8 mouse cellular contexts compared by ENCODE assay signal in genomic region chr17:21679273-21680018, GRCm38 (mm10). TPM values are rescaled to one million over a fixed set of nuclear protein-coding genes. Genes with fewer than 3 reads are reported as not detected.
DNase-seq lines count a peak whose midpoint lies in the region; ATAC-seq lines count a peak whose summit lies in the region.

No protein-coding gene starts in this region.

- H3K9ac ChIP-seq in intestine, embryonic 14.5 days (ENCODE audit: low read length), result 0 out of 2 replicates have a peak overlapping the region, but pooled peaks have one; percentile 22

- H3K4me2 ChIP-seq in intestine, embryonic 14.5 days (ENCODE audit: low read length), result peak overlapping the region; percentile 50

- H3K9me3 ChIP-seq in intestine, embryonic 14.5 days (ENCODE audit: control insufficient read depth, low read length), result no peaks in the 10 kb centered on the region

- H3K27ac ChIP-seq in intestine, embryonic 14.5 days (ENCODE audit: low read depth), result peak overlapping the region; percentile 64

- no peaks in the 10 kb centered on the region for H3K4me1 ChIP-seq in intestine, embryonic 14.5 days (replicated peaks; ENCODE audit: control insufficient read depth, insufficient read depth, low read length)

- H3K27me3 ChIP-seq in intestine, embryonic 14.5 days (replicated peaks; ENCODE audit: control insufficient read depth, insufficient read depth, low read length), result no peaks in the 10 kb centered on the region

- intact Hi-C loops in left cerebral cortex, postnatal 14 days (cut with DNase I), result loop anchor here (2.0 kb wide), 1 partner anchor 31 kb away; no protein-coding TSS in a partner anchor

- peak; percentile 70 to 76 for DNase-seq in adrenal gland, adult 18-20 months (ENCODE audit: low spot score in 2 of 2)
- peak; percentile 91 for DNase-seq in embryo, embryonic 11 days
- peak; percentile 86 for DNase-seq in gastrocnemius, postnatal 25 days
- DNase-seq in intestine, embryonic 14.5 days (ENCODE audit: low spot score), result peak; percentile 87
- DNase-seq in left cerebral cortex, postnatal 14 days (ENCODE audit: low spot score in 2 of 2), result peak; percentile 74 to 82
- DNase-seq in mesoderm, embryonic 11.5 days (ENCODE audit: low read depth, low spot score), result peak; percentile 89
- DNase-seq in right cerebral cortex, postnatal 36 days (ENCODE audit: low spot score in 2 of 2), result peak; percentile 66 to 81
- peak; percentile 91 for DNase-seq in yolk sac, embryonic 10.5 days (ENCODE audit: low spot score)

- 2% methylated on average over 9 of the region's 9 CpGs for WGBS in intestine, embryonic 14.5 days

- H3K4me3 ChIP-seq in intestine, embryonic 14.5 days (ENCODE audit: low read depth, low read length), result peak overlapping the region; percentile 44

- no peaks in the 10 kb centered on the region for H3K36me3 ChIP-seq in intestine, embryonic 14.5 days (ENCODE audit: control insufficient read depth, insufficient read depth, low read length)

- peak; percentile 99 for ATAC-seq in intestine, embryonic 14.5 days (replicated peaks; ENCODE audit: low FRiP score, low TSS enrichment, low read depth)

RNA-seq across cellular contexts. Expression of gene Gm10226, which starts 12.2 kb away (rescaled TPM):
- not detected for total RNA-seq in adrenal gland, adult 18-20 months (2021)
- total RNA-seq in gastrocnemius, postnatal 25 days (2021), result 1 to 10 TPM; 1.9 to 3.3 TPM
- polyA plus RNA-seq in intestine, embryonic 14.5 days (2014; fragmentation: Nextera tagmentation; extraction: Ambion mirVana), result 4.5 and 8.1 TPM in 2 replicates
- total RNA-seq in left cerebral cortex, postnatal 14 days (2021), result 1 to 10 TPM in 1 of 2 experiments, not detected in 1; 5.8 TPM

RNA-seq across cellular contexts. Expression of gene Zfp760, which starts 28.1 kb away (rescaled TPM):
- 1 to 10 TPM; 4.7 to 5.0 TPM for total RNA-seq in adrenal gland, adult 18-20 months (2021)
- total RNA-seq in gastrocnemius, postnatal 25 days (2021), result 1 to 10 TPM; 1.4 to 1.7 TPM
- polyA plus RNA-seq in intestine, embryonic 14.5 days (2014; fragmentation: Nextera tagmentation; extraction: Ambion mirVana), result 11.1 and 13.2 TPM in 2 replicates
- total RNA-seq in left cerebral cortex, postnatal 14 days (2021), result 1 to 10 TPM; 7.8 TPM

RNA-seq across cellular contexts. Expression of gene Zfp983, which starts 29.0 kb away (rescaled TPM):
- total RNA-seq in adrenal gland, adult 18-20 months (2021), result 1 to 10 TPM; 5.6 to 5.7 TPM
- total RNA-seq in gastrocnemius, postnatal 25 days (2021), result 1 to 10 TPM; 1.8 to 2.0 TPM
- polyA plus RNA-seq in intestine, embryonic 14.5 days (2014; fragmentation: Nextera tagmentation; extraction: Ambion mirVana), result 3.9 and 5.1 TPM in 2 replicates
- 10 to 100 TPM in 1 of 2 experiments, 1 to 10 TPM in 1; 8.8 to 11.2 TPM for total RNA-seq in left cerebral cortex, postnatal 14 days (2021)

RNA-seq across cellular contexts. Expression of gene Zfp229, which starts 51.1 kb away (rescaled TPM):
- 1 to 10 TPM; 7.8 TPM for total RNA-seq in adrenal gland, adult 18-20 months (2021)
- total RNA-seq in gastrocnemius, postnatal 25 days (2021), result 1 to 10 TPM; 4.4 to 7.0 TPM
- 4.6 and 7.8 TPM in 2 replicates for polyA plus RNA-seq in intestine, embryonic 14.5 days (2014; fragmentation: Nextera tagmentation; extraction: Ambion mirVana)
- total RNA-seq in left cerebral cortex, postnatal 14 days (2021), result 1 to 10 TPM; 2.7 to 4.7 TPM

Comparison
In these comparisons a context has a peak if more than half of its experiments do, and no peak if none do; other contexts are left out.
1. Peak in every context shown above with its lines: DNase-seq, ATAC-seq, H3K4me3 ChIP-seq and H3K27ac ChIP-seq.